Mouse (Mus musculus): ENCODE measurements around the gene Lrg1. TPM values are rescaled to one million over a fixed set of nuclear protein-coding genes. Genes with fewer than 3 reads are reported as not detected.

Gene Lrg1
- polyA plus RNA-seq, 1 experiment from 2014 or later = not detected

- Histone ChIP-seq H3K4me3 (ENCODE audit: low read depth, low read length) (no peak overlapping the region), H3K4me2 (no peak overlapping the region; the same call in 1 of the 2 replicates), H3K27me3 (ENCODE audit: control insufficient read depth, insufficient read depth, low read length) (peaks cover 11% of the 10 kb centered on the region), H3K4me1 (ENCODE audit: control insufficient read depth, insufficient read depth, low read length) (peaks cover 9% of the 10 kb centered on the region), H3K9me3 (replicated peaks; ENCODE audit: control insufficient read depth, low read length) (0 out of 2 replicates have a peak, but pooled peaks cover 5% of the 10 kb centered on the region), H3K9ac (ENCODE audit: low read depth, low read length) (no peak overlapping the region), H3K36me3 (ENCODE audit: control insufficient read depth, insufficient read depth, low read length) (no peaks in the 10 kb centered on the region), H3K27ac (ENCODE audit: low read depth, low read length) (no peak overlapping the region)
- WGBS (ENCODE audit: insufficient replicate concordance) = 6% methylated on average over 14 of the region's 14 CpGs
- ATAC-seq (replicated peaks; ENCODE audit: insufficient number of reproducible peaks, low FRiP score, low TSS enrichment) = no peak
These were observed 10.9 kb upstream of the Lrg1 start for GRCm38 (mm10) chr17:56132661-56133060.

- Histone ChIP-seq H3K27ac (ENCODE audit: low read depth, low read length) (no peak overlapping the region), H3K4me1 (ENCODE audit: control insufficient read depth, insufficient read depth, low read length) (peaks cover 9% of the 10 kb centered on the region), H3K36me3 (ENCODE audit: control insufficient read depth, insufficient read depth, low read length) (no peaks in the 10 kb centered on the region), H3K9ac (ENCODE audit: low read depth, low read length) (no peak overlapping the region), H3K27me3 (ENCODE audit: control insufficient read depth, insufficient read depth, low read length) (peaks cover 9% of the 10 kb centered on the region; the same call in 1 of the 2 replicates), H3K4me3 (ENCODE audit: low read depth, low read length) (no peak overlapping the region), H3K4me2 (no peak overlapping the region), H3K9me3 (replicated peaks; ENCODE audit: control insufficient read depth, low read length) (0 out of 2 replicates have a peak, but pooled peaks cover 5% of the 10 kb centered on the region)
- 39% methylated on average over 7 of the region's 7 CpGs for WGBS (ENCODE audit: insufficient replicate concordance)
- ATAC-seq (replicated peaks; ENCODE audit: insufficient number of reproducible peaks, low FRiP score, low TSS enrichment) = no peak; the same call in 1 of the 2 replicates
These were observed 10.0 kb upstream of the Lrg1 start for GRCm38 (mm10) chr17:56131814-56132213.

GRCm38 (mm10) chr17:56131136-56131535, 9.3 kb upstream of the Lrg1 start:
- Histone ChIP-seq H3K27me3 (ENCODE audit: control insufficient read depth, insufficient read depth, low read length) (peaks cover 9% of the 10 kb centered on the region), H3K4me3 (ENCODE audit: low read depth, low read length) (no peak overlapping the region), H3K27ac (ENCODE audit: low read depth, low read length) (no peak overlapping the region), H3K36me3 (ENCODE audit: control insufficient read depth, insufficient read depth, low read length) (no peaks in the 10 kb centered on the region), H3K4me2 (no peak overlapping the region), H3K9ac (ENCODE audit: low read depth, low read length) (no peak overlapping the region), H3K9me3 (replicated peaks; ENCODE audit: control insufficient read depth, low read length) (0 out of 2 replicates have a peak, but pooled peaks cover 5% of the 10 kb centered on the region), H3K4me1 (ENCODE audit: control insufficient read depth, insufficient read depth, low read length) (peaks cover 9% of the 10 kb centered on the region)
- no peak for ATAC-seq (replicated peaks; ENCODE audit: insufficient number of reproducible peaks, low FRiP score, low TSS enrichment)
- 89% methylated on average over 10 of the region's 10 CpGs for WGBS (ENCODE audit: insufficient replicate concordance)

GRCm38 (mm10) chr17:56128246-56128645, 6.4 kb upstream of the Lrg1 start:
- H3K36me3 ChIP-seq (ENCODE audit: control insufficient read depth, insufficient read depth, low read length) = no peaks in the 10 kb centered on the region
- H3K27me3 ChIP-seq (ENCODE audit: control insufficient read depth, insufficient read depth, low read length) = peaks cover 24% of the 10 kb centered on the region
- no peak overlapping the region for H3K4me3 ChIP-seq (ENCODE audit: low read depth, low read length)
- no peak for ATAC-seq (replicated peaks; ENCODE audit: insufficient number of reproducible peaks, low FRiP score, low TSS enrichment)
- no peak overlapping the region for H3K27ac ChIP-seq (ENCODE audit: low read depth, low read length)
- 0 out of 2 replicates have a peak, but pooled peaks cover 5% of the 10 kb centered on the region for H3K9me3 ChIP-seq (replicated peaks; ENCODE audit: control insufficient read depth, low read length)
- H3K9ac ChIP-seq (ENCODE audit: low read depth, low read length) = no peak overlapping the region
- WGBS (ENCODE audit: insufficient replicate concordance) = 81% methylated on average over 15 of the region's 15 CpGs
- no peak overlapping the region for H3K4me2 ChIP-seq
- H3K4me1 ChIP-seq (ENCODE audit: control insufficient read depth, insufficient read depth, low read length) = peaks cover 3% of the 10 kb centered on the region; the same call in 1 of the 2 replicates

- H3K27ac ChIP-seq (ENCODE audit: low read depth, low read length) = no peak overlapping the region
- peaks cover 44% of the 10 kb centered on the region for H3K27me3 ChIP-seq (ENCODE audit: control insufficient read depth, insufficient read depth, low read length)
- H3K4me2 ChIP-seq = no peak overlapping the region
- 61% methylated on average over 11 of the region's 11 CpGs for WGBS (ENCODE audit: insufficient replicate concordance)
- no peaks in the 10 kb centered on the region for H3K36me3 ChIP-seq (ENCODE audit: control insufficient read depth, insufficient read depth, low read length)
- H3K9me3 ChIP-seq (replicated peaks; ENCODE audit: control insufficient read depth, low read length) = peaks cover 14% of the 10 kb centered on the region; the same call in 1 of the 2 replicates
- no peak for ATAC-seq (replicated peaks; ENCODE audit: insufficient number of reproducible peaks, low FRiP score, low TSS enrichment)
- H3K4me1 ChIP-seq (ENCODE audit: control insufficient read depth, insufficient read depth, low read length) = peaks cover 3% of the 10 kb centered on the region; the same call in 1 of the 2 replicates
- no peak overlapping the region for H3K9ac ChIP-seq (ENCODE audit: low read depth, low read length)
- no peak overlapping the region for H3K4me3 ChIP-seq (ENCODE audit: low read depth, low read length)
These were observed 4.4 kb upstream of the Lrg1 start for GRCm38 (mm10) chr17:56126175-56126574.

DNA sequence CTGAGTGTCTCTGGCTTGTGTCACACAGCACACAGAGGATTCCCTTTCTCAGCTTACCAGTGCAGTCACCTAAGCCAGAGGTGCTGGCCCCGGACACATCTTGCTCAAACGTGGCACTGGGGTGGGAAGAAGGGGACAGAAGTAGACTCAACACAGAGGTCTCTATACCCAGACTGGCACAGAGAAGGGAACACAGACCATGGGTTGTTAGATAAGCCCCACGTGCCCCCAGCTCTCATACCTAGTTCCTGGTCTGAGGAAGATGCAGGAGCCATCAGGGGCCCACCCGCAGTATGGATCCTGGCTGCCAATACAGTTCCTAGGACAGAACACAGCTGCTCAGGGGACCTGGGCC, 3.5 kb upstream of the Lrg1 start:
- Histone ChIP-seq H3K36me3 (ENCODE audit: control insufficient read depth, insufficient read depth, low read length) (no peaks in the 10 kb centered on the region), H3K27ac (ENCODE audit: low read depth, low read length) (no peak overlapping the region), H3K4me3 (ENCODE audit: low read depth, low read length) (no peak overlapping the region), H3K4me1 (ENCODE audit: control insufficient read depth, insufficient read depth, low read length) (peaks cover 7% of the 10 kb centered on the region), H3K27me3 (ENCODE audit: control insufficient read depth, insufficient read depth, low read length) (peaks cover 53% of the 10 kb centered on the region), H3K9ac (ENCODE audit: low read depth, low read length) (no peak overlapping the region), H3K4me2 (no peak overlapping the region), H3K9me3 (replicated peaks; ENCODE audit: control insufficient read depth, low read length) (peaks cover 11% of the 10 kb centered on the region; the same call in 1 of the 2 replicates)
- WGBS (ENCODE audit: insufficient replicate concordance) = 72% methylated on average over 4 of the region's 4 CpGs
- no peak for ATAC-seq (replicated peaks; ENCODE audit: insufficient number of reproducible peaks, low FRiP score, low TSS enrichment)

DNA sequence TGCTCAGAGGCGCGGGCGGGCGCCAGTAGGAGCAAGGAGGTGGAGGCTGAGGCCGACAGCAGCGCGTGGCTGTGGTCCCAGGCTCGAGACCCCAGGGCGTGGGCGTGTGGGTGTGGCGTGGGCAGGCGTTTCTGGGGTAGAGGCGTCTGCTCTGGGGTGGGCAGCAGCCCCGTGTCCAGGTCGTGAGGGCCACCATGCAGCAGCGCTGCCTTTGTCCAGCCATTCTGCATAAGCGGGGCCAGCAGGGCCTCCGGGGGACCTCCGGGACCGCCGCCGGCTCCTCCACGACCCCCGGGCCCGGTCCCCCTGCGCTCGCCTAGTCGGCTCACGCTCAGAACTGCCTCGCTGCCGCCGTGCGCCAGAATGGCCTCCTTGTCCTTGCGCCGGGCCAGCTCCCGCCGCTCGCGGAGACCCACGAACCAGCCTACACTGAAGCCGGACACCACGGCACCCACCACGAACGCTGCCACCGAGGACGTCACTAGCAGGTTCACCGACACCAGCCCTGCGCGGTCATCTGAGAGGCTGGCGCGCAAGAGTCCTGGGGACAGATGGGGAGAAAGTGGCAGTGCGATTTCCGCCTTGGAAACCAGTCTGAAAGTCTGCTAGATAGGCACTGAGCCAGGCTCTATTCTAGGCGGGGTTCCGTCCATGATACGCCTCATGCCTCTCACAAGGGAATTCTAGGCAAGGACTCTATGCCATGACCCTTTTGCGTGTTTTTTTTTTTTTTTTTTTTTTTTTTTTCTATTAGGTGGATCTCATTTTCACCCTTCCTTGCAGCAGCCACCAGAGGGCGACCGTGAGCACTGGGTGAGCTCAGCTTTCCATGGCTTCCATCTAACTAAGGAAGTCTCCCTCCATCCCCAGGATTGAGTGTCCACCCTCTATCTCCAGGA, 2.8 kb upstream of the Lrg1 start:
- no peaks in the 10 kb centered on the region for H3K36me3 ChIP-seq (ENCODE audit: control insufficient read depth, insufficient read depth, low read length)
- H3K4me2 ChIP-seq = peak overlapping the region; percentile 81
- peaks cover 13% of the 10 kb centered on the region for H3K4me1 ChIP-seq (ENCODE audit: control insufficient read depth, insufficient read depth, low read length)
- H3K27ac ChIP-seq (ENCODE audit: low read depth, low read length) = no peak overlapping the region
- WGBS (ENCODE audit: insufficient replicate concordance) = 5% methylated on average over 53 of the region's 59 CpGs
- peak overlapping the region; percentile 59; the same call in 1 of the 2 replicates for H3K9ac ChIP-seq (ENCODE audit: low read depth, low read length)
- peaks cover 11% of the 10 kb centered on the region; the same call in 1 of the 2 replicates for H3K9me3 ChIP-seq (replicated peaks; ENCODE audit: control insufficient read depth, low read length)
- H3K4me3 ChIP-seq (ENCODE audit: low read depth, low read length) = peak overlapping the region; percentile 47
- peaks cover 60% of the 10 kb centered on the region for H3K27me3 ChIP-seq (ENCODE audit: control insufficient read depth, insufficient read depth, low read length)
- ATAC-seq (replicated peaks; ENCODE audit: insufficient number of reproducible peaks, low FRiP score, low TSS enrichment) = no peak

DNA sequence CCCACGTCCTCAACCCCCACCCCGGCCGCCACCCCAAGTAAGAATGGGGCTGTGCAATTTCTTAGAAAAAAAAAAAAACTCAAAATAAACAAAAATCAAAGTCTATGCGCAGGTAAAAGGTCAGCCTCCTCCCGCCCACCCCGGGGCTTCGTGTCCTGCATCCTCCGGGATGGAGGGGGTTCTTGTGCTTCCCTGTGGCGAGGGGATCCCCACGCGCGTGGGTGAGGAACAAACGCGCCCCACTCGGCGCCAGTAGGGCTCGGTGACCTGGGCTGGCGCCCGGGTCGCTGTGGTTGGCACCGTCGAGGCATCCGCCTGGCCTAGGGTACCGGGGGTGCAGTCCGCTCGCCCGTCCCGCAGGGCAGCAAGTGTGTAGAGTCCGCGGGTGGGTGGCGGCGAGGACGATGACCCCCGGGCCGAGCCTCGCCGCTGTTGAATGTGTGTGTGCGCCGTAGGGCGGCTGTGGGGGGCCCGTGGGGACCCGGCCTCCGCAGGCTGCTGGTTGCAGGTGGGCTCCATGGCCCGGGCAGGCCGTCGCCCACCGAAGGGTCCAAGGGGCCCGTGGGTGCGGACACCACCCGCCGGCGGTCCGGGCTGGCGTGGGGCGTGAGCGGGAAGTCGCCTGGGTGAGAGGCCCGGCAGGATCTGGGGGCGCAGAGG, 2.0 kb upstream of the Lrg1 start:
- Histone ChIP-seq H3K9ac (ENCODE audit: low read depth, low read length) (peak overlapping the region; percentile 59; the same call in 1 of the 2 replicates), H3K4me2 (peak overlapping the region; percentile 81), H3K4me1 (ENCODE audit: control insufficient read depth, insufficient read depth, low read length) (peaks cover 18% of the 10 kb centered on the region), H3K4me3 (ENCODE audit: low read depth, low read length) (peak overlapping the region; percentile 47), H3K36me3 (ENCODE audit: control insufficient read depth, insufficient read depth, low read length) (no peaks in the 10 kb centered on the region), H3K27me3 (ENCODE audit: control insufficient read depth, insufficient read depth, low read length) (peaks cover 68% of the 10 kb centered on the region), H3K27ac (ENCODE audit: low read depth, low read length) (no peak overlapping the region), H3K9me3 (replicated peaks; ENCODE audit: control insufficient read depth, low read length) (peaks cover 11% of the 10 kb centered on the region; the same call in 1 of the 2 replicates)
- ATAC-seq (replicated peaks; ENCODE audit: insufficient number of reproducible peaks, low FRiP score, low TSS enrichment) = no peak
- 31% methylated on average over 59 of the region's 59 CpGs for WGBS (ENCODE audit: insufficient replicate concordance)

Measured in heart, embryonic 11.5 days (tissue).